Mouse (Mus musculus): ENCODE data around the gene Wdsub1.

The Wdsub1 gene

GRCm38 (mm10) chr2:59841944-59842343 lies 40.4 kb downstream of the Wdsub1 start:
- no peak for DNase-seq (ENCODE audit: low read depth, low spot score)

- DNase-seq (ENCODE audit: low read depth, low spot score): no peak
Measured at GRCm38 (mm10) chr2:59841189-59841939, 41.0 kb downstream of the Wdsub1 start.

- DNase-seq (ENCODE audit: low read depth, low spot score): no peak
Measured at GRCm38 (mm10) chr2:59840191-59840590, 42.2 kb downstream of the Wdsub1 start.

GRCm38 (mm10) chr2:59839755-59840154 lies 42.6 kb downstream of the Wdsub1 start:
- DNase-seq (ENCODE audit: low read depth, low spot score): no peak

- DNase-seq (ENCODE audit: low read depth, low spot score): no peak
Measured at GRCm38 (mm10) chr2:59838825-59839224, 43.6 kb downstream of the Wdsub1 start.

- DNase-seq (ENCODE audit: low read depth, low spot score): no peak
Measured at GRCm38 (mm10) chr2:59831831-59832230, 50.6 kb downstream of the Wdsub1 start.

DNA sequence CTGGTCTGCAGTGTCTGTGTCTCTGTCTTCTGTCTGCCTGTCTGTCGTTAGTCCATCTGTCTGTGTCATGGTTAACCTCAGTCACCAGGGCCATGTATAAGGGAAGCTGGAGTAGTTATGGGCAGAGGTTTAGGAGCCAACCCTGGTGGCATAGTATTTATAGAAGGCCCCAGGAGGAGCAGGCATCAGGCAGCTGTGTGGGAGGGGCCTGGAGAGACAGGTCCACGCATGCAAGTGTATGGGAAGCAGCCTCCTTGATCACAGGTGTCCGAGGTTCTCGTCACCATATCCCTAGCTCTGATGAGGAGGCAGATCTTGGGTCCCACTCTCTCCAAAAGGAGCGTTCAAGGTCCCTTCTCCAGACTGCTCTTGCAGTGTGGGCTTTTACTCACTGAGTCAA lies 51.5 kb downstream of the Wdsub1 start:
- no peak for DNase-seq (ENCODE audit: low read depth, low spot score)

GRCm38 (mm10) chr2:59830151-59830550 lies 52.2 kb downstream of the Wdsub1 start:
- DNase-seq (ENCODE audit: low read depth, low spot score): no peak

DNA sequence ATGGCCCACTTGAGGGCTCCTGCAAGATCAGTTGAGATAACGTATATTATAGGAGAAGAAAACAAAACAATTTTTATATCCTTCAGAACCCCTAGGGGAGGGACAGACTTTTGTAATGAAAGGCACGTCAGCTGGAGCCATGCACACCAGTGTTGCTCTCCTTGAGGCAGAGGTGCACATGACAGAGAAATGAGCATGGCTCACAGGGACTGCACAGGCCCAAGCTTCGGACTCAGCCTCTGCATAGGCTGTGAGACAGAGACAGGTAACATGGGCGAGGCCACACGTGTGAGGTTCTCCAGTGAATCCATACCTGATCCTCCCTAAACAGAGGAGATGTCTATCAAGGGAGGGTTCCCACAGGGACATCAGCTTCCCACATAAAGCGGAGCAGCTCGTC lies 52.7 kb downstream of the Wdsub1 start:
- DNase-seq (ENCODE audit: low read depth, low spot score): no peak

DNA sequence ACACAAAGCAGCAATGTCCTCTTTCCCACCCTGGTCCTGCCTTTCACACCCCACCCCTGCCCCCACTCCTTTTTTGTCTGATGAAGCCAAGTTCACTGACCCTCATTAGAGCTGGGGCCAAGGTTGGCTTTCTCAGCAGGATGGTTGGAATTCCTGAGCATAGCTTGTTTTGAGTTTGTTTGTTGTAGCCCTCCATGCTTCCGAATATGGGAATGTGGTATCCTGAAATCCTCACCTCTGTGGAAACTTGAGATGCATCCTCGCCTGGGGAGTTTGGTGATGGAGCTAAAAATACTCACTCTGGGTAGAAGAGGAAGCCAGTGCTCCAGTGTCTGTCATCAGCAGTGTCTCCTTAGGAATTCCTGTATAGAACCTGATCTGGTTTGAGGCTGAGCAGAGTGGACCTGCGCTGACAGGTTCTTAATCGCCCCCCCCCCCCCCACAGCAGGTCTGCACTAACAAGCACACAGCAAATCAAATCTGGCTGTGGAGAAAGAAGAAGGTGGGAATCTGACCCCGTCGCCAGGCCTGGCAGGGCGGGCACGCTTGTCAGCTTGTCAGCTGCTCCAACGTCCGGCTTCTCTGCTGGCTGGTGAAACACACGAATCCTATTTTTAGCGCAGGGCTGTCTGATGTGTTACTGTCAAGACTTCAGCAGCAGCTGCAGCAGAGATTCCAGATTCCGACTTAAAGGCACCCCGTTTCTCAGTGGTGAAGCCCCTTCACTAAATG lies 53.4 kb downstream of the Wdsub1 start:
- no peak for DNase-seq (ENCODE audit: low read depth, low spot score)

GRCm38 (mm10) chr2:59828103-59828655 lies 54.2 kb downstream of the Wdsub1 start:
- DNase-seq (ENCODE audit: low read depth, low spot score): no peak

DNA sequence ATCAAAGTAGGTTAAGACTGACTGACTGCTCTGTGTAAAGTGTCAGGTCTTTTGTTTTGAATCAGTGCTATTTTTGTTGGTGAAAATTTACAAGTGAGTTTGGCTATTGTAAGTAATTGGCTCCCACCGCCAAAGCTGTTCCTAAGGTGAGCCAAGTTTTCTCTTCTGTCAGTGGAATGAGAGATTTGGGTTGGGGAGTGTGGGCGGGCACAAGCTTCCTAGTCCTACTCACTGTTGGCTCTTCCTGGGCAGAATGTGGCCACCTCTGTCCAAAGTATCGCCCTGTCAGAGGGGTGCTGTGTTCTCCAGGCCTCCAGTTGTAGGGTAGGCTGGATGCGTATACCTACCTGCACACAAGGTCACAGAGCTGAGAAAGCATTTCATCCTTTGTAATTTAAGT lies 57.0 kb downstream of the Wdsub1 start:
- no peak for DNase-seq (ENCODE audit: low read depth, low spot score)

- DNase-seq (ENCODE audit: low read depth, low spot score): no peak
Measured at GRCm38 (mm10) chr2:59824289-59824688, 58.1 kb downstream of the Wdsub1 start.

- no peak for DNase-seq (ENCODE audit: low read depth, low spot score)
Measured at GRCm38 (mm10) chr2:59821044-59821443, 61.3 kb downstream of the Wdsub1 start.

- no peak for DNase-seq (ENCODE audit: low read depth, low spot score)
Measured at GRCm38 (mm10) chr2:59820088-59820487, 62.3 kb downstream of the Wdsub1 start.

- DNase-seq (ENCODE audit: low read depth, low spot score): no peak
Measured at GRCm38 (mm10) chr2:59819415-59819814, 63.0 kb downstream of the Wdsub1 start.

- no peak for DNase-seq (ENCODE audit: low read depth, low spot score)
Measured at GRCm38 (mm10) chr2:59818663-59819062, 63.7 kb downstream of the Wdsub1 start.

GRCm38 (mm10) chr2:59814997-59815396 lies 67.4 kb downstream of the Wdsub1 start:
- DNase-seq (ENCODE audit: low read depth, low spot score): no peak

DNA sequence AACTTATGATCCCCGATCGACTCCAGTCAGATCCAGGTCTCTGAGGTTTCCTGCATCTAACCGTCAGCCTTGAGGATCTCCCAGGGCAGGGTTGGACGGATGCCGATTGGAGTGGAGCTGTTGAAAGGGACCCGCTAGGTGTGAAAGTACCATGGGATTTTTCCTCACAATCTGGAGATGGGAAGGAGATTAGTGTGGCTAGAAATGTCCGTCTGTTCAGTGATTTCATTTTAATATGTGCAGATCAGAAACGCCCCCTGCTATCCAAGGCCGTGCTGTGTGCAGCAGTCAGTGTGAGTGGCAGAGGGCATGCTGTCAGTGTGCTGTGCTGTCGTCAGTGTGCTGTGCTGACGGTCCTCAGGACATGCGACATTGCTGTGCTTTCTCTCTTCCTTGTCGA lies 68.9 kb downstream of the Wdsub1 start:
- DNase-seq (ENCODE audit: low read depth, low spot score): no peak

GRCm38 (mm10) chr2:59812641-59813040 lies 69.8 kb downstream of the Wdsub1 start:
- DNase-seq (ENCODE audit: low read depth, low spot score): no peak

DNA sequence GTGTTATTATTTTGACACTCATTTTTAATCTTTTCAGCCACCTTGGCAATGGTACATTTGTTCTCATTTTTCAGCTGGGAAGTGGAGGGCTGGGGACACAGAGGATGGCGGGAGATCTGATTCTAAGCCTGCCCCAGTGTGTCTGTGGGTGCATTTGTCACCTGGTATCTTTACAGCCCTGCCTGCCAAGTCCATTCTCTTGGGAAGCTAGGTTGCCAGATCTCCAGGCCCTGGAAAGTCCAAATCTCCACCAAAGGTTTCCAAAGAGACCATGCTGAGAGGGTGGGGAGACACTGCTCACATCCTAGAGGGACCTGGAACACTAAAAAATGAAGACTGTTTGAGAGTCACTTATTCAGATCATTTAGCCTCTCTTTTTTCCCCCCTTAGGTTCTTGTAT lies 71.1 kb downstream of the Wdsub1 start:
- DNase-seq (ENCODE audit: low read depth, low spot score): no peak

DNA sequence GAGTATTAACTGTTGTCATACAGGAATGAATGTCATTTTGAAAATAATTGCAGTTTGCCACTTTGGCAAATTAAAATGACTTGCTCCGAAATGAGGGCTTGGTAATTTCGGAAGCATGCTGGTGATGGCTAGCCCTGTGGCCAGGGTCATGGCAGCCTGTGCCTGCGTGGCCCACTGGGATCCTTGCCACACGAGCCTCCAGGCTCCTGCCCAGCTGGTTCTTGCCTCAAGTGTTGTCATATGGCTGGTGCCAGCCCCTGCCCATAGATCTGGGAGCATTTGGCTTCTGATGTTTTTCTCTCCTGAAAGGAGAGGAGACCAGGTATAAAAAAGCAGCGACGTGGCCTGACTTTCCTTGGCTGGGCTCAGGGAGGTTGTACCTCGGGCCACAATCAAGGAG lies 72.4 kb downstream of the Wdsub1 start:
- no peak for DNase-seq (ENCODE audit: low read depth, low spot score)

- DNase-seq (ENCODE audit: low read depth, low spot score): no peak
Measured at GRCm38 (mm10) chr2:59808608-59809007, 73.8 kb downstream of the Wdsub1 start.

Data from c-Kit-negative CD71-positive TER-119-positive erythroid progenitor cells, embryonic 14.5 days (primary cell).